Mouse (Mus musculus): ENCODE data around the gene Gm2696.

Gene Gm2696

GRCm38 (mm10) chr10:77846961-77847360 is 32.5 kb downstream of the Gm2696 start:
- in situ Hi-C loops (cut with MboI), result no loop called here

DNA sequence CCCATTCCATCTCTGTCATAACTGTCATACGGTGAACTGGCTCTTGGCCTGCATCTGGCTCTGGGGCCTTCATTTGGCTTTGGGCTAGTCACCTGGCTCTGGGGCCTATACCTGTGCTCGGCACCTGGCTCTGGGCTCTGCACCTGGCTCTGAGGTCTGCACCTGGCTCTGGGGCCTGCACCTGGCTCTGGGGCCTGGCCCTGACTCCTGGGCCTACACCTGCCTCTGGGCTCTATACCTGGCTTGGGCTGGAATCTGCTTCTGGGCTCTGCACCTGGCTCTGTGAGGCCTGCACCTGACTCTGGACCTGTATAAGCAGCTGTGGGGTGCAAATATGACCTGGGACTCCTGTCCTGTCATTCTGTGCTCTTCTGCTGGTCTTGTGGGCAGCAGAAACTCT is 33.1 kb downstream of the Gm2696 start:
- in situ Hi-C loops (cut with MboI), result no loop called here

GRCm38 (mm10) chr10:77852559-77852958 is 38.1 kb downstream of the Gm2696 start, which contains the start of gene Gm10318:
Gene Gm10318, plus strand, starts transcription at chr10:77852859.
- in situ Hi-C loops (cut with MboI), result no loop called here

DNA sequence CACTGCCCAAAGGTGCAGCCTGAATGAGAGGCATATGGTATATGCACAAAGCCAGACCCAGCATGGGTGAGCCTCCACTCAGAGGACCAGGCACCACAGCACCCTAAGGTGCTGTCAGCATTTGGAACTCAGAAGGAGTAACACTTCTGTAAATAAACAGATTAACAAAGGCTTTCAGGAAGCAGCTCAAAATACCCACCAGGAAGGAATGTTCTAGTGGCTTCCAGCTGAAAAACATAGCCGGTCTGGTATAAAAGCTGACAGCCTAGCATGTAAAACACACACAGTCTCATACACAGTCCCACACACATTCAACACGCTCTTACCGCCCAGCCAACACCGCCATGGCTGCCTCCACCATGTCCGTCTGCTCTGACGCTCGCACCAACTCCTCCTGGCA is 47.2 kb downstream of the Gm2696 start, which contains the start of gene Gm3285:
Gm3285 (plus strand) TSS at position 301 of the 400 bp plus-strand sequence.
- in situ Hi-C loops (cut with MboI), result no loop called here

- in situ Hi-C loops (cut with MboI), result no loop called here
Measured at GRCm38 (mm10) chr10:77864067-77864761, 49.7 kb downstream of the Gm2696 start.

DNA sequence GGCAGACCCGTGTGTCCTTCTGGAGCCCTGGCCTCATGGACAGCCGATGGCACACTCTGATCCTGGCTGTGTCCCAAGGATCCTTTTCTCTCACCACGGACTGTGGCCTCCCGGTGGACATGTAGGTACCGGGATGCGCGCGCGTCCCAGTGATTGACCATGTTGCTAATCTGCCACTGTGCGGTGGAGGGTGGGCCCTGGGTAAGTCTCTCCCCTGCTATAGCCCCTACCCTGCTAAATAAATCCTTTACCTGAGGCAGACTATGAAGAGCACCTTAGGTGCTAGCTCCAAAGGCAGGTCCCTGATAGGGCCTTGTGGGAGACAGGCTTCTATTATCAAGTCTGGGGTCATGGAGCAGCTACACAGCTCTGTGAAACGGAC is 50.3 kb downstream of the Gm2696 start:
- in situ Hi-C loops (cut with MboI), result no loop called here

- in situ Hi-C loops (cut with MboI), result no loop called here
Measured at GRCm38 (mm10) chr10:77867546-77867945, 53.1 kb downstream of the Gm2696 start.

GRCm38 (mm10) chr10:77869651-77870050 is 55.2 kb downstream of the Gm2696 start:
- in situ Hi-C loops (cut with MboI), result no loop called here

GRCm38 (mm10) chr10:77878985-77879384 is 64.5 kb downstream of the Gm2696 start:
- in situ Hi-C loops (cut with MboI), result no loop called here

DNA sequence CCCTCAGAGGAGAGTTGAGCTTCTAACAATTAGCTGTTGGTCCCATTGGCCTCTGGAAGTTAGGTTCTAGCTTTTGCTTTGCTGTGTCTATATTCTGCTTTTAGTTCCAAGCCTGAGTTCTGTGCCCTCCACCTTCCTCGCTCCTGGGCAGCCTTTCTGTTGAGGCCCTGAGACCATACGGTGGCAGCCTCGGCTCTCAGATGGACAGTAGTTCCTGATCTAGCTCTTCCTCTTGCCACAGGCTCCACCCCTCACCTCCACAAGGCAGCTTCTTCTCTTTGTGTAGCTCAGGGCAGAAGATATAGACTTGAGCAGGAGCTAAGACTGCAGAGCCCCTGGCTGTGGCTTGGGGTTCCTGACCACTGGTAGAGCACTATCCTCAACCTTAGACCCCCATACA is 65.8 kb downstream of the Gm2696 start:
- in situ Hi-C loops (cut with MboI), result no loop called here

GRCm38 (mm10) chr10:77882553-77882952 is 68.1 kb downstream of the Gm2696 start:
- in situ Hi-C loops (cut with MboI), result no loop called here

Data from mature B cell (primary cell).